Mouse (Mus musculus): ENCODE measurements around the gene Grik4.

DNA sequence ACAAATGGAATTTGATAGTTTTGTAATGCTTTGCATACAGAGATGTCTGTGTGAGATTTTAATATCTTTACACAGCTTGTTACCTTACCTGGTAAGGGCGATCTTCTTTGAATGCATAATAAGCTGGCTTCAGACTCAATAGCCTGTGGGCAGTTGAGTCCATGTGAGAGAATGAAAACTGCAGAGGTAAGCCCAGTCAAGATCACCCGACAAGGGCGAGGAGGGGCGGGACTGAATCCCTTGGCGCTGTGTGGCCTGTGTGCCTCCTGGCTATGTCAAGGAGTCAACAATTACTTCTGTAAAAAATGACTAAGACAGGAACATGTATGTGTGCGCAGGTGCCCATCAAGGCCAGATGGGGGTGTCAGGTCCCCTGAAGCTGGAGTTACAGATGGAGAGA is 18.2 kb upstream of the Grik4 start:
- no peak for TF ChIP-seq CTCF (IDR thresholded peaks at IDR 0.05; ENCODE audit: borderline replicate concordance, insufficient read depth, low read length)
- TF ChIP-seq POLR2A (IDR thresholded peaks at IDR 0.05; ENCODE audit: low read depth, low read length): no peak

Measured in embryonic fibroblast, embryonic 13.5 days (primary cell).